Mouse (Mus musculus) liver, embryonic 14.5 days (tissue): ENCODE results near the gene Pigk. TPM values are rescaled to one million over a fixed set of nuclear protein-coding genes. Genes with fewer than 3 reads are reported as not detected.

ENCODE experiments used
- ATAC-seq: fragments of 200-750 bp; cut with Nextera tagmentation; 2 replicates; pipeline ENCODE4 v1.8.0; 2017; ENCODE audit warnings: moderate number of reproducible peaks, mild to moderate bottlenecking, moderate library complexity; ENCODE audit not compliant: insufficient read depth
- DNase-seq, 3 experiments: peaks; one replicate each; pipeline ENCODE4 v3.0.0-alpha.2; 2012 to 2013; ENCODE audit warnings: low read depth in 3 of 3, low spot score in 3 of 3
- H3K27ac ChIP-seq: fragments of 300-500 bp; sonication (generic); 2 replicates; pipeline ENCODE4 v1.5.1; 2014; ENCODE audit warnings: moderate library complexity, mild to moderate bottlenecking, control low read depth, inconsistent platforms
- H3K27me3 ChIP-seq: fragments of 300-500 bp; sonication (generic); 2 replicates; pipeline ENCODE4 v1.6.1; 2014; ENCODE audit warnings: mild to moderate bottlenecking, low read length, moderate library complexity; ENCODE audit not compliant: control insufficient read depth, insufficient read depth
- H3K36me3 ChIP-seq: fragments of 300-500 bp; sonication (generic); replicated peaks from 2 replicates; pipeline ENCODE4 v1.6.1; 2014; ENCODE audit warnings: low read depth; ENCODE audit not compliant: control insufficient read depth, insufficient read depth
- H3K4me1 ChIP-seq, 2 experiments: fragments of 200-500 bp in 1 of 2; fragments of 300-500 bp in 1 of 2; sonication (generic) in 1 of 2; replicated peaks; 2 replicates each; pipeline ENCODE4 v1.6.1; 2012 to 2014; ENCODE audit warnings: antibody characterized with exemption in 1 of 2, inconsistent platforms in 1 of 2, low read length in 1 of 2; ENCODE audit not compliant: control insufficient read depth in 2 of 2, insufficient read depth in 2 of 2
- H3K4me2 ChIP-seq: fragments of 300-500 bp; sonication (generic); 2 replicates; pipeline ENCODE4 v1.6.1; 2014; ENCODE audit warnings: low read depth, mild to moderate bottlenecking, control low read depth, moderate library complexity
- H3K4me3 ChIP-seq, 2 experiments: fragments of 200-500 bp in 1 of 2; fragments of 300-500 bp in 1 of 2; sonication (generic) in 1 of 2; 2 replicates each; pipeline ENCODE4 v1.5.1; 2012 to 2014; ENCODE audit warnings: low read depth in 2 of 2, low read length in 2 of 2, mild to moderate bottlenecking in 2 of 2, control low read depth in 1 of 2, inconsistent platforms in 1 of 2, moderate library complexity in 1 of 2; ENCODE audit not compliant: insufficient read depth in 1 of 2
- H3K9ac ChIP-seq: fragments of 300-500 bp; sonication (generic); replicated peaks from 2 replicates; pipeline ENCODE4 v1.6.1; 2014; ENCODE audit warnings: mild to moderate bottlenecking, control low read depth, moderate library complexity
- H3K9me3 ChIP-seq: fragments of 300-500 bp; sonication (generic); 2 replicates; pipeline ENCODE4 v1.6.1; 2016; ENCODE audit warnings: low read length, mixed read lengths; ENCODE audit not compliant: control insufficient read depth
- CTCF ChIP-seq: IDR thresholded peaks from 2 replicates; pipeline ENCODE4 v1.5.1; 2016; ENCODE audit warnings: antibody characterized with exemption, low read depth, control low read depth
- EP300 ChIP-seq: IDR thresholded peaks from 2 replicates; pipeline ENCODE4 v1.6.1; 2016; ENCODE audit warnings: antibody characterized with exemption, low read depth
- WGBS: fragments of 180-500 bp; shearing (Covaris S2); extraction: QIAGEN DNeasy Blood & Tissue Kit; methylation state at CpG from one replicate; pipeline ENCODE4 v1.1.7; 2014; ENCODE audit not compliant: insufficient replicate concordance; 5-methylcytosine and 5-hydroxymethylcytosine counted together
- polyA plus RNA-seq, 2 experiments: library from polyadenylated mRNA; depleted of rRNA in 1 of 2; stranded (reverse) in 1 of 2; unstranded in 1 of 2; fragments of >200 nt; fragmentation: Nextera tagmentation in 1 of 2; extraction: Ambion mirVana in 1 of 2; gene quantifications; 2 replicates each; pipeline versions ENCODE4 v1.2.1 to v1.2.3; 2012 to 2014

Gene Pigk
- polyA plus RNA-seq, 2 experiments: 7.9 to 23.3 TPM

- H3K4me1 ChIP-seq: peaks cover 0 to 5% of the 10 kb centered on the region in 2 experiments; a peak in 2 of 4 replicates
- no peaks in the 10 kb centered on the region for H3K27me3 ChIP-seq
- H3K27ac ChIP-seq: no peak overlapping the region
- H3K36me3 ChIP-seq: no peaks in the 10 kb centered on the region
- no peak for DNase-seq
- no peaks in the 10 kb centered on the region for H3K9me3 ChIP-seq
- no peak overlapping the region for H3K4me2 ChIP-seq
- 48% methylated on average over 8 of the region's 8 CpGs for whole genome bisulfite sequencing
- TF ChIP-seq CTCF (no peak), EP300 (no peak)
- H3K4me3 ChIP-seq: no peak overlapping the region
- no peak overlapping the region for H3K9ac ChIP-seq
- no peak for ATAC-seq
Measured at GRCm38 (mm10) chr3:152917579-152917978, 203.7 kb downstream of the Pigk start.

- DNase-seq (no peak), ATAC-seq (no peak)
- Histone ChIP-seq H3K4me2 (no peak overlapping the region), H3K27me3 (no peaks in the 10 kb centered on the region), H3K9me3 (no peaks in the 10 kb centered on the region), H3K4me3 (no peak overlapping the region), H3K4me1 (no peaks in the 10 kb centered on the region), H3K36me3 (no peaks in the 10 kb centered on the region), H3K27ac (no peak overlapping the region), H3K9ac (no peak overlapping the region)
- WGBS: 53% methylated on average over 10 of the region's 10 CpGs
- TF ChIP-seq CTCF: no peak
- no peak for TF ChIP-seq EP300
Measured at GRCm38 (mm10) chr3:152919101-152919500, 205.2 kb downstream of the Pigk start.

GRCm38 (mm10) chr3:152920365-152920764 lies 206.5 kb downstream of the Pigk start:
- Histone ChIP-seq H3K36me3 (no peaks in the 10 kb centered on the region), H3K27me3 (no peaks in the 10 kb centered on the region), H3K4me2 (no peak overlapping the region), H3K27ac (no peak overlapping the region), H3K9ac (no peak overlapping the region), H3K9me3 (no peaks in the 10 kb centered on the region), H3K4me3 (no peak overlapping the region), H3K4me1 (no peaks in the 10 kb centered on the region; a peak in 1 of 4 replicates)
- 40% methylated on average over 3 of the region's 3 CpGs for WGBS
- ATAC-seq: no peak
- TF ChIP-seq EP300 (no peak), CTCF (no peak)
- DNase-seq: no peak

GRCm38 (mm10) chr3:152923530-152923929 lies 209.6 kb downstream of the Pigk start:
- Histone ChIP-seq H3K4me1 (peaks cover 0 to 5% of the 10 kb centered on the region in 2 experiments; a peak in 2 of 4 replicates), H3K9ac (no peak overlapping the region), H3K27me3 (no peaks in the 10 kb centered on the region), H3K36me3 (no peaks in the 10 kb centered on the region), H3K4me2 (no peak overlapping the region), H3K9me3 (no peaks in the 10 kb centered on the region), H3K4me3 (no peak overlapping the region), H3K27ac (no peak overlapping the region)
- DNase-seq (no peak), ATAC-seq (no peak)
- WGBS: 62% methylated on average over 15 of the region's 15 CpGs
- TF ChIP-seq EP300 (no peak), CTCF (no peak)

GRCm38 (mm10) chr3:152925364-152925763 lies 211.5 kb downstream of the Pigk start:
- Histone ChIP-seq H3K4me2 (no peak overlapping the region), H3K36me3 (no peaks in the 10 kb centered on the region), H3K9me3 (no peaks in the 10 kb centered on the region), H3K27ac (no peak overlapping the region), H3K27me3 (no peaks in the 10 kb centered on the region), H3K4me1 (peaks cover 2 to 16% of the 10 kb centered on the region in 2 experiments; a peak in 3 of 4 replicates), H3K4me3 (no peak overlapping the region), H3K9ac (no peak overlapping the region)
- DNase-seq (no peak), ATAC-seq (peak; percentile 58; the same call in 1 of the 2 replicates)
- 11% methylated on average over 8 of the region's 8 CpGs for WGBS
- TF ChIP-seq EP300 (peak; percentile 44; the same call in 1 of the 2 replicates), CTCF (no peak)
